Mouse (Mus musculus) embryonic fibroblast, embryonic 13.5 days (primary cell): ENCODE results near the gene Rnf150. TPM values are rescaled to one million over a fixed set of nuclear protein-coding genes. Genes with fewer than 3 reads are reported as not detected.

Experiments
- H3K27ac ChIP-seq: 2 replicates; pipeline ENCODE4 v1.5.1; 2012; ENCODE audit warnings: low read length, control low read depth, inconsistent platforms; ENCODE audit not compliant: insufficient read depth
- H3K4me1 ChIP-seq: 2 replicates; pipeline ENCODE4 v1.6.1; 2011; ENCODE audit warnings: low read length; ENCODE audit not compliant: control insufficient read depth, insufficient read depth
- H3K4me3 ChIP-seq: 2 replicates; pipeline ENCODE4 v1.5.1; 2011; ENCODE audit warnings: mild to moderate bottlenecking, control low read depth, low read length; ENCODE audit not compliant: insufficient read depth
- CTCF ChIP-seq: IDR thresholded peaks from 2 replicates; pipeline ENCODE4 v1.5.1; 2011; ENCODE audit warnings: mild to moderate bottlenecking, control low read depth, low read length, moderate library complexity, borderline replicate concordance; ENCODE audit not compliant: insufficient read depth
- POLR2A ChIP-seq: IDR thresholded peaks from 2 replicates; pipeline ENCODE4 v1.6.1; 2011; ENCODE audit warnings: low read depth, mild to moderate bottlenecking, control low read depth, low read length, moderate library complexity
- polyA plus RNA-seq: library from polyadenylated mRNA; stranded (reverse); fragments of >200 nt; gene quantifications from 2 replicates; pipeline ENCODE4 v1.2.4, GENCODE M21; 2011; ENCODE audit warnings: low read depth; ENCODE audit not compliant: missing spikeins, insufficient read length

Gene Rnf150
- polyA plus RNA-seq, 1 experiment: 36.3 TPM

DNA sequence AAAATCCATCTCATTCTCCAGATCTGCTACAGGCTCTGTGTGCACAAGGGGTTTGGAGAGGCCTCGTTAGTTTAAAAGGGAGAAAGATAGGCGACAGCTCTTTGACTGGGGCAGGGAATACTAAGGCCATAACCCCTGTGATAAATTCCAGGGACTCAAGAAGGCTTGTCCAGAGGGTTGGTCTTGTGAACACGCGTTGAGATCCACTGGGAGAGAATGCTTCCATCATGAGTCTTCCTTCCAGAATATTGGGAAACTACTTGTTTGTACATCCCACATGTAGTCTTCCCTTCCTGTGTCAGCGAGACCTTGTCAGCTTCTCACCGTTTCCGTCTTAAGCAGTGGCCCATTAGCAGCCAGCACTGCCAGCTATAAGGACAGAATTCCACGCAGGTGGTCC is 195.8 kb downstream of the Rnf150 start:
- no peaks in the 10 kb centered on the region; the same call in 1 of the 2 replicates for H3K4me1 ChIP-seq
- H3K27ac ChIP-seq: no peak overlapping the region
- TF ChIP-seq POLR2A (no peak), CTCF (no peak)
- H3K4me3 ChIP-seq: no peak overlapping the region

DNA sequence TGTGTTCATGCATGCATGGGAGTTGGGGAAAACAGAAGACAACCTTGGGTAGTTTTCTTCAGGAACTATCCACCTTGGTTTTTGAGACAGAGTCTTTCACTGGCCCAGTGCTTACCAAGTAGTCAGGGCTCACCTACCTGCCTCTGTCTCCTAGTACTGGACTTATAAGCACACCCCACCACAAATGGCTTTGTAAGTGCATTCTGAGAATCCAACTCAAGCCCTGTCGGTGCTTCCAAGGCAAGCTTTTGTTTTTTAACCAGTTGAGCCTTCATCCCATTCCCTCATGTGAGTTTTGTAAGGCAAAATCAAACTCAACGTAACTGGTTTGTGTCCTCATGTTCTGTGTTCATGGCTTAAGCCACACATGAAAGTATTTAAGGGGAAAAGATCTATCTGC is 196.9 kb downstream of the Rnf150 start:
- no peaks in the 10 kb centered on the region; the same call in 1 of the 2 replicates for H3K4me1 ChIP-seq
- no peak overlapping the region for H3K27ac ChIP-seq
- no peak for TF ChIP-seq CTCF
- TF ChIP-seq POLR2A: no peak
- H3K4me3 ChIP-seq: no peak overlapping the region

- no peak for TF ChIP-seq POLR2A
- no peak for TF ChIP-seq CTCF
- Histone ChIP-seq H3K4me1 (no peaks in the 10 kb centered on the region; the same call in 1 of the 2 replicates), H3K4me3 (no peak overlapping the region), H3K27ac (no peak overlapping the region)
Measured at GRCm38 (mm10) chr8:83061257-83061656, 198.1 kb downstream of the Rnf150 start.

DNA sequence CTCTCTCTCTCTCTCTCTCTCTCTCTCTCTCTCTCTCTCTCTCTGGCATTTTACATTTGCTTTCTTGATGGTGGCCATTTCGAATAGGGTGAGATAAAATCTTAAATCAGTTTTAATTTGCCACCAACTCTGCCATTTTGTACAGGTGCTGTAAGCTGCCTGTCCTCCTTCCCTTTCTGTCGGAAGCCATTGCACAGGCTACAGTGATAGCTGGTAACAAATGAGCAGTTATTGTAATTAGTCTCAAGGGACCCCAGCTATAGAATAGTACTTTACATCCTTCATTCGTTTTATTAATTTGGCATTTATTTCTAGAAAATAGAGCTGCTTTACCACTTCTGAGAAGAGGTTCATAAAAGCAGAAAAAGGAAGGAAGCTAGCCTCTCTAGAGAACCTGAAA is 198.7 kb downstream of the Rnf150 start:
- no peaks in the 10 kb centered on the region; the same call in 1 of the 2 replicates for H3K4me1 ChIP-seq
- no peak overlapping the region for H3K27ac ChIP-seq
- TF ChIP-seq CTCF (no peak), POLR2A (no peak)
- H3K4me3 ChIP-seq: no peak overlapping the region

- Histone ChIP-seq H3K4me3 (no peak overlapping the region), H3K4me1 (no peaks in the 10 kb centered on the region; the same call in 1 of the 2 replicates), H3K27ac (no peak overlapping the region)
- TF ChIP-seq CTCF (no peak), POLR2A (no peak)
Measured at GRCm38 (mm10) chr8:83062276-83062675, 199.1 kb downstream of the Rnf150 start.

GRCm38 (mm10) chr8:83064096-83064495 is 200.9 kb downstream of the Rnf150 start:
- no peaks in the 10 kb centered on the region for H3K4me1 ChIP-seq
- H3K4me3 ChIP-seq: no peak overlapping the region
- TF ChIP-seq CTCF (no peak), POLR2A (no peak)
- H3K27ac ChIP-seq: no peak overlapping the region

GRCm38 (mm10) chr8:83066076-83066475 is 202.9 kb downstream of the Rnf150 start:
- H3K4me1 ChIP-seq: no peaks in the 10 kb centered on the region
- TF ChIP-seq POLR2A (no peak), CTCF (no peak)

GRCm38 (mm10) chr8:83066846-83067245 is 203.7 kb downstream of the Rnf150 start:
- H3K27ac ChIP-seq: no peak overlapping the region
- no peaks in the 10 kb centered on the region for H3K4me1 ChIP-seq
- TF ChIP-seq POLR2A (no peak), CTCF (no peak)
- no peak overlapping the region for H3K4me3 ChIP-seq

More at GRCm38 (mm10) chr8:83066076-83066475, 202.9 kb downstream of the Rnf150 start:
- Histone ChIP-seq H3K4me3 (no peak overlapping the region), H3K27ac (no peak overlapping the region)

- Histone ChIP-seq H3K4me1 (no peaks in the 10 kb centered on the region), H3K27ac (no peak overlapping the region), H3K4me3 (no peak overlapping the region)
- no peak for TF ChIP-seq POLR2A
Measured at GRCm38 (mm10) chr8:83067906-83068305, 204.8 kb downstream of the Rnf150 start.

DNA sequence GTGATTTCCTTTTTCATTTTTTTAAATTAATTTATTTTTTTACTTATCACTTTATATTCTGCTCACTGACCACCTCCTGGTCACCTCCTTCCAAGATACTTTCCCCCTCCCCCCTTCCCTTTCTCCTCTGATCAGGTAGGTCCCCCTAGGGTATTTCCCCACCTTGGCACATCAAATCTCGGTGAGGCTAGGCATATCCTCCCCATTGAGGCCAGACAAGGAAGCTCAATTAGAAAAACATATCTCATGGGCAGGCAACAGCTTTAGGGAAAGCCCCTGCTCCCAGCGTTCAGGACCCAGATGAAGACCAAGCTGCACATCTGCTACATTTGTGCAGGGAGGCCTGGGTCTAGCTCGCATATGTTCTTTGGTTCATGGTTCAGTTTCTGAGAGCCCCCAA is 211.1 kb downstream of the Rnf150 start:
- no peak overlapping the region for H3K27ac ChIP-seq

GRCm38 (mm10) chr8:83076621-83077020 is 213.5 kb downstream of the Rnf150 start:
- H3K4me3 ChIP-seq: no peak overlapping the region
- no peak for TF ChIP-seq CTCF
- TF ChIP-seq POLR2A: no peak
- H3K27ac ChIP-seq: no peak overlapping the region
- peaks cover 10% of the 10 kb centered on the region for H3K4me1 ChIP-seq

More for the DNA sequence above, 211.1 kb downstream of the Rnf150 start:
- TF ChIP-seq POLR2A (no peak), CTCF (no peak)
- H3K4me3 ChIP-seq: no peak overlapping the region
- H3K4me1 ChIP-seq: peaks cover 7% of the 10 kb centered on the region
